Mouse (Mus musculus): Measurements from ENCODE around the gene Pdpn.
"Not testable (repeated sequence)": the region's sequence is repeated elsewhere in the genome, so short reads cannot be mapped to it uniquely, and the experiment has no call there.

Pdpn gene

DNA sequence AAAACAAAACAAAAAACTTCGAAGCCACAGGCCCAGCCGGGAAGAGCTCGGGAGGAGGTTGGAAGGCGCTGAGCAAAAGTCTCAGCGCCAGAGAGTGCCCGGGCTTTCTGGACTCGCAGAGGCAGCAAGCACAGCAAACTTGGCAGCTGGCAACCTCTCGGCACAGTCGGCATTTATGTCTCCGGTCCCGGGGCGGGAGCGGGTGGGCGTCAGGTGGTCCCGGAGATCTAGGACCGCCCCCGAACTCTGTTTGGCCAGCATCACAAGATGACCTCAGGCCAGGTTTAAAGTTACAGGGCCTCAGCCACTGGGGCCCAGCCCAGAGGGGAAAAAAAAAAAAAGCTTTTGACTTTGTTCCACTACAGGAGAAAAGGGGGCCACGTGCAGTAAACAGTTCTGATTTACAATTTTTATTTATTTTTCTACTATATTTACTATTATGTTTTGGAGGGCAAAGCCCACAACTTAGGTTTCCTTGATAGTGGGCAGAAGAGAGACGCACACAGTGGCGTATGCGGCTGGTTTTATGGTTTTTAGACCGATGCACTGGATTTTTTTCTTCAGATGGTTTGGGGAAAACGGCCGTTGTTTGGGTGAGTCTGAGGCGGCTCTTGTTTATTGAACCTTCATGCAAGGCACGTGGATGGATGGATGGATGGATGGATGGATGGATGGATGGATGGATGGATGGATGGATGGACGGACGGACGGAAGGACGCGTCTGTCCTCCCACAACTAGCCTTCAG, at the start of gene Pdpn:
Gene Pdpn, minus strand, starts transcription at position 240 of the 746 bp plus-strand sequence.
- in situ Hi-C loops (cut with MboI; ENCODE audit: low sequenced_read_pairs): no loop called here

DNA sequence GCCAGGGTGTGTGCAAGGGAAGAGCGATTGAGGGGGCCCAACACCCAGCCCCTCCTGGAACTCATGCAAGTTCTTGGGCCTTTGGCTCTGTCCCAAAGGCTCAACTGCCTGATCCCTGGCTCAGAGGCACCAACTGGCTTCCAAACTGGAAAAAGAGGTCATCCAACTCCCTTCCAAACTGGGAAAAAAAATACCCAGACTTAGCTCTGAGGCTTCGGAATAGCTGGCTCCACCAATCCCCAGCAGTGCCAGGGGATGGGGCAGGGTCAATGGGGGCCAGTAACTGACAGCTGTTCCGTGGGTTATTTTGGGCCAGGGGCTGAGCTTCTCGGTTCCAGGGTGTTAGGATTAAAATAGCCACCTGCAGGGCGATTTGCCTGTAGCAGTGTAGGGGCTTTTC, 49.3 kb upstream of the Pdpn start:
- in situ Hi-C loops (cut with MboI; ENCODE audit: low sequenced_read_pairs): no loop called here

DNA sequence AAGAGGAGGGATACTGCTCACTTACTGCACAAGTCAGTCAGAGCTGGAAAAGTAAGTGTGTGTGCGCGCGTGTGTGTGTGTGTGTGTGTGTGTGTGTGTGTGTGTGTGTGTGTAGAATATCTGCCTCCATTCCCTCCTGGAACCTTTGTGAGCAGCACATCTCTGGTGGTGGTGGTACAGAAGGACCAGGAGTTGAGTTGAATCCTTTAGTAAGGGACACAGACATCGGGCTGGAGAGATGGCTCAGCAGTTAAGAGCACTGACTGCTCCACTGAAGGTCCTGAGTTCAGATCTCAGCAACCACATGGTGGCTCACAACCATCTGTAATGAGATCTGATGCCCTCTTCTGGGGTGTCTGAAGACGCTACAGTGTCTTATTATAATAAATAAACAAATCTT, 46.1 kb upstream of the Pdpn start:
- in situ Hi-C loops (cut with MboI; ENCODE audit: low sequenced_read_pairs): not testable (repeated sequence)

DNA sequence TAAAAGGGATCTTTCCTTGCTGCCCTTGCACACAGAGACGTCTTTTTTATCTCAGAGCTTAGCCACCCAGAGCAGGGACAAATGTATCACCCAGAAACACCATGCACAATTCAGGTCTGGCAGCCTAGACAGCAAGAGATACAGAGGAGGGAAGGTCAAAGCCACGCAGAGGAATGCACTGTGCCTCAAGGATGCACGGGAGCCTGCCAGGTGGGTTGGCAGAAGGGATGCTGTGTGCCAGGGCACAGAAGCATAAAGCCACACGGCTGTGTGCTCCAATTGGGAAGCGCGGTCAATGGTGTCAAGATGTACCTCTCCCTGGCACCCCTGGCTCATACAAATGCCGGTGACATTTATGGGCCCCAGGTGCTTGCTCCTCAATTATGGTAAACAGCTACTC, 42.1 kb upstream of the Pdpn start:
- in situ Hi-C loops (cut with MboI; ENCODE audit: low sequenced_read_pairs): no loop called here

DNA sequence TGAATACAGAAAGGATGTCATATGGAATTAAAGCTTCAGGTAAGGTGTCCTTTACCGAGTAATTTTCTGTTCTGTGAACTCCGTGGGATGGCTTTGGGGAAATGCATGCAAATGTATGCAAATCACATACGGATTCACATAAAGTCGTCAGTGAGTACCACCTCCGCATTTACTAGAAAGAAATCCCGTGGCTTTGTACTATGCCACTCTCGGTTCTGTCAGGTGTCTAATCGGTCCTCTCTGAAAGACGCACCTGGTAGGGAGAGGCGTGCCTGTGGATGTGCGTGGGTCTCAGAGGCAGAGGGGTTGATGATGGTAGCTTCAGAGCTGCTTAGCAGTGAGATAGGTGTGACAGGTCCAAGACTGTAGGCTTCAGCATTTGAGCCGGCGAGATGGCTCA, 40.4 kb upstream of the Pdpn start:
- in situ Hi-C loops (cut with MboI; ENCODE audit: low sequenced_read_pairs): no loop called here

DNA sequence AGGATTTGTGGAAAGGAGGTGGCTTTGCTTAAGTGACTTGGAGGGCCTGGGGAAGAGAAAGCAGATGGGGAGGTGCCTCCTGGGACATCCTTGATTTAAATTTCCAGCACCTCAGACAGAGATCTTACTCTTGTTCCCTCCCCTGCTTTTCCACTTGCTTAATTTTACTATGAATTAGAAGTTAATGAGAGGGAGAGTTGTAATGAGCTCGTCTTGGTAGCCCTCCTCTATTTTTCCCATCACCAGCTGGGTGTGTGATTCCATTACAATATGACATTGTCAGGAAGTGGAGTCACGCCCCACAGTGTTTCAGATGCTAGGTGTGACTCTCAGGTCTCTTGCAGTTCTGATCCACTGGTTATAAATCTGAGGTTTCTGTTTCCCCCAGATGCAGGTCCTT, 36.7 kb upstream of the Pdpn start:
- in situ Hi-C loops (cut with MboI; ENCODE audit: low sequenced_read_pairs): no loop called here

DNA sequence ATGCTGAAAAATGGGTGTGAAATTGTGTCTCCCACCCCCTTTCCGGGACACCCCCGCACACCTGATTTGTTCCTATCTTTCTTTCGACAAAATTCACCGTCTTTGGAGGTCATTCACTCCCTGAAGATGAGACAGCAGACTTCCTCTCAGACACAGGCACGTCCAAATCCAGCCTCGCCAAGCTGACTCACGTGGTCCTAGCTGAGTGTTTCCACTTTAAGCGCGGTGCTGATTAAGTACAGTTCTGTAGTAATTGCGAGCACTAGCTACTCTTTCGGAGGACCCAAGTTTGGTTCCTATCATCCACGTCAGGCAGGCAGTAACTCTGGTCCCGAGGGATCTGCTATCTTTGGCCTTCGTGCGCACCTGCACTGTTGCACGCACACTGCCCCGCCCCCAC, 35.6 kb upstream of the Pdpn start:
- in situ Hi-C loops (cut with MboI; ENCODE audit: low sequenced_read_pairs): no loop called here

DNA sequence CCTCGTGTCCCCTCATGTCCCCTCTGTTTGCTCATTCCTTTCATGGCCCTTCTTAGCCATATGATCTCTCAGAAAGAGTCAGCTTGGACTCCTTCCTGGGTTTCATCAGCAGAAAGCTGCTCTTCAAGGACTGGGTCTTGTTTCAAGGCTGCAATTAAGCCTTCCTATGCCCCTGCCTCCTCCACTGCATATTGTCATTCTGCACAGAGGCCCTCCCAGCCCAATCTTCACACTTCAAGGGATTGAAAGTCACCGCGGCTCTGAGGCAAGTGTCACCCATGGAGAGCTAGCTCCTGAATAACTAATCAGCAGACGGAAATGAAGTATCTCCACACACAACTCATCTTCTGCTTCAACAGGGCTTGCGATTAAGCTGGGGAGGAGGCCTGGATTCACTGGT, 34.8 kb upstream of the Pdpn start:
- in situ Hi-C loops (cut with MboI; ENCODE audit: low sequenced_read_pairs): no loop called here

DNA sequence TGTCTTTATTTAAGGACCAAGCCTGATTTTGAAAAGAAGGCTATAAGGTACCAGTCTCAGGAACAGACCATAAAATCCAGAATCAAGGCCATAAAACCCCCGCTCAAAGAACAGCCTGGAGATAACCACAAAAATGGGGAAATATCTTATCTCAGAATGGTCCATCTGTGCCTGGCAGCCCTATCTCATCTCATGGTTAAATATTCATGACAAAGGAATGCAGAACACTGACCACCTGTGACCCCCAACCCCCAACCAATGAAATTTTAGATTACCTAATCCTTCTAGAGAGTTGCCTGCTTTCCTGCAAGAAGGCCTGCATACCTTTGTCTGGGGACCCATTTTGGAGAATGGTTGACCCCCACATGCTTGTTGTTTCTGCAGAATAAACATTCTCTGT, 32.4 kb upstream of the Pdpn start:
- in situ Hi-C loops (cut with MboI; ENCODE audit: low sequenced_read_pairs): no loop called here

DNA sequence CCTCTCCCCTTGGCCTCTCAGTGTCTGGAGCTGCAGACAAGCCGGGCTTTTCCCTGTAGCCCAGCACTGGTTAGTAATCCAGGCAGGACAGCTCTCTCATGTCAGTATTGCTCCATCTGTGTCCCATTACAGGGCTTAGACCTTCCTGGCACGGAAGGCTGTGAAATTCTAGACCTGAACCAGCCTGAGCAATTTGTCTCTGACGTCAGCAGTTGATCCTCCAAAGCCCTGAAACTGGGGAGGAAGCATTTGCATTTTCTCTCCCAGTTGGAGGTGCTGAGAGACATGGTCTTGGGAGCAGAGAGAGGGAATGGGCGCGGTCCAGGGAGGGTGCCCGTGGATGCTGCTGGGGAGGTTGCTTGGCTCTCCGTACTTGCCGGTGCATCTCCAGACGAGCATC, 31.2 kb upstream of the Pdpn start:
- in situ Hi-C loops (cut with MboI; ENCODE audit: low sequenced_read_pairs): no loop called here

DNA sequence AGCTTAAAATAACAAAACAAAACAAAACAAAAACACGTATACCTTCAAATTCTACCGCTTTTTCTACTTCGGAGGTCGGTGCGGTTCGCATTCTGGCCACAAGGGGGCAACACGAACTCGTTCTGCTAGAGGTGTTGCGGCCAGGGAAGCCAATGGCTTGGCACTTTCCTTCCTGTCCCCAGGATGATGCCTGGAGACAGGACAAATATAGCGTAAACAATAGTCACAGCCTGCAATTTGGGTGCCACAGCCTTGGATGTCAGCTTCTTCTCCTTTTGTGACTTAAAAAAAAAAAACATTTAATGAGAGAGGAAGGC, 26.2 kb upstream of the Pdpn start:
- in situ Hi-C loops (cut with MboI; ENCODE audit: low sequenced_read_pairs): no loop called here

DNA sequence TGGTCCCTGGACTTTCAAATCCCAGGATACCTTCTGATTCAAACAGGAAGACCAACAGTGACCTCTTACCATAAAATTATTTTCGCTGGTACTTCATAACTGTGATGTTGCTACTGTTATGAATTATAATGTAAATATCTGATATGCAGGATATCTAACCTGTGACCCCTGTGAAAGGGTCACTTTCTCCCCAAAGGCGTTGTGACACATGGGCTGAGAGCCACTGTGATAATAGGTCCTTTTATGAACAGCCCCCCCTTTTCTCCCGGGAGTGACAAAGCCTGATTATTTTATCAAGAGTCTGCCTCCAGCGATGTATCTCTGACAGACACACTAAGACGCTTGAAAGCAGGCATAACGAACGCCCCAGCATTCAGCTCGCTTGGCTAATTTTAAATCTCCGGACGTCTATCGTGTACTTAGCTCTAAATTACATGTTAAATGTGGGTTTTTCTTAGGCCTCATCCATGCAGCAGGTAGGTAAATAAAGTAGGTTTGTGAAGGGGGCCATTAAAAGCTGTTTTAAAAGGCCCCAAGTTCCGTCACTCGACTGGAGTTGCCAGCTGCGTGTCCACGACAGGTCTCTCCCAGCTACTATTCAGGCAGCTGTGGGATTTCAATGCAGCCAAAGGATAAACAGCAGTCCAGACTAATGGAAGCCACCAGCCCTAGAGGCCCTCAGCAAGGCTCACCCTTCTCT, 25.7 kb upstream of the Pdpn start:
- in situ Hi-C loops (cut with MboI; ENCODE audit: low sequenced_read_pairs): no loop called here

DNA sequence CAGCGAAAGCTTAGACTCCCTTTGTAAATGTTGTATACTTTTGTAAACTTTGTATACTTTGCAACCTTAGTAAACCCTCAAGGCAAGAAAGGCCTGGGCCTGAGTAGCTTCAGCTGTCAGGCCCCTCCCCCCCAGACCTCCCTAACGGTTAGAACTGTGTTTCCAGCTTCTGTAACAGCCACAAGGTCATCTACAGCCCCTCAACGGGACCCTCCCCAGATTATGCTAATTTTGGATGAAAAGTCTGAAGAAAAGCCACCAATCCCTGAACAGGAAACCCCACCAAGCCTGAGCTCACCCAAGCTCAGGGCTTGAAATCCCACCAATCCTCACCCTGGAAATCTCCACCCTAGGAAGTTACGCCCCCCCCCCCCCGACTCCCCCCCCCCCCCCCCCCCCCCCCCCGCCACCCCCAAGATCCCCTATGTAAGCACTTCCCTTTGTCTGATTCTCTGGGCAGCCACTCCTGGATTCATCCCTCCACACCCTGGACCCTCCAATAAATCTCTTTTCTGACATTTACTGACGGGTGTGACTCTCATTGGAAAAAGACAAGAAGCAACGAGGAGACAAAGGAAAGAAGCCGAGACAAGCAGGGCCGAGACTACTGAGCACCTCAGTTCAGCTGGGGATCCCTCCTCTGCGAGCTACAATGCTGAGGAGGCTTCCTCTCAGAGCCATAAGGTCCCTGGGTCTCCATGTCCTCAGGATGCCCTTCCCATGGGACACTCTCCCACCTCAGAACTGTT, 25.0 kb upstream of the Pdpn start:
- in situ Hi-C loops (cut with MboI; ENCODE audit: low sequenced_read_pairs): no loop called here

DNA sequence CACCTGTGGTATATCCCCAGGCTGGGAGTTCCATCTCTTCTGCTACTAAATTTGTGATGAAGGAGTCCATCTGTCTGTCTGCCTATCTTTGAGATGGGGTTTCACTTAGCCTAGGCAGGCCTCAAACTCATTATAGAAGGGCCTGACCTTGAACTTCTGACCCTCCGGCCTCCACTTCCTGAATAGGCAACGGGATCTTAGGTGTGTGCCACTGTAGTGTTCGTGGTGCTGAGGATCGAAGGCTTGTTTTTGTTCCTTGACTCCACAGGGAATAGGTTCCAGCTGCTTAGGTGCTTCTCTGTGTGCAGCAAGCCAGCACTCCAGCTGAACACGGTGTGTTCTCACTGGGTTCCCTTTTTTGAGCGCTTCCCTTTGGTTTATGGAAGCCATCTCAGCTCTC, 13.9 kb upstream of the Pdpn start:
- in situ Hi-C loops (cut with MboI; ENCODE audit: low sequenced_read_pairs): no loop called here

DNA sequence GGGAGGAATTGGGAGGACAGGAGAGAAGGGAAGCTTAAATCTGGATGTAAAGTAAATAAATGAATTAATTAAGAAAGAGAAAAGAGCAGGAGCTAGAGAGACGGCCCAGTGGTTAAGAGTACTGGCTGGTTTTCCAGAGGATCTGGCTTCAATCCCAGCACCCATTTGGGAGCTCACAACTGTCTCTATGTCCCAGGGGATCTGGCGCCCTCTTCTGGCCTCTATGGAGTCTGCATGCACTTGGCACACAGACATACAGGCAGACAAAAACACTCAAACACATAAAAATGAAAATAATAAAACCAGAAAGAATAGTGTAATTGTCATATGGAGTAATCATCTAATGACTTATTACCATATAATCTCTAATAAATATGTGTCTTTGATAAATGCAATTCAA, 12.0 kb upstream of the Pdpn start:
- in situ Hi-C loops (cut with MboI; ENCODE audit: low sequenced_read_pairs): no loop called here

DNA sequence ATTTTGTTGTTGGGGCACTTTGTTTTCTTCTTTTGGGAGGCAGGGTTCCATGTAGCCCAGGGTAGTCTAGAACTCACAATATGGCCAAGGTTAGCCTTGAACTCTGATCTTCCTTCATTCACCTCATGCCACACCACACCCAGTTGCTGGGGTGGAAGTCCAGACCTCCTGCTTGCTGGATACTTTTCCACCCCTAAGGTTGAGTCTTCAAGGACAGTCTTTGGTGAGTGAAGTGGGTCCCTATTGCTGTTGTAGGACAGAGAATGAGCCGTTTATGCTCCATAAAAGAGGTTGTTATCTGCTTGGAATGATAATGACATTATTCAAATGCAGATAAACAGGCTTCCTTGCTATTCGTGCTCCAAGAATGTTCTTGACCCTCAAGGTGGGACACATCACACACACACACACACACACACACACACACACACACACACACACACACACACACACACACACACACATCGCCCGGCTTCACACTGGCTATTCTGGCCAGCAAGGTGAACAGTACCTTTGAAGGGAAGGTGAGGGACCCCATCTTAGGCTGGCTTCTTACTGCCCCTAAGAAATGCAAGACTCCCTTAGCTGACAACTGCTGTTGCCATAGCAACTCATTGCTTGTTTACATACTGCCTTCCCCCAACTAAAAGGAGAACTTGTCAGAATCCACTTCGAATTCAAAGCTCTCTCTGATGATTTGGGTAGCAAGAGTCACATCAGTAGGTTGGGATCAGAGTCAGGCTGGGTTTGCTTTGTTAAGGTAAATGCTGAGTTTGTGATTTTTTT, 6.8 kb upstream of the Pdpn start:
- in situ Hi-C loops (cut with MboI; ENCODE audit: low sequenced_read_pairs): no loop called here

DNA sequence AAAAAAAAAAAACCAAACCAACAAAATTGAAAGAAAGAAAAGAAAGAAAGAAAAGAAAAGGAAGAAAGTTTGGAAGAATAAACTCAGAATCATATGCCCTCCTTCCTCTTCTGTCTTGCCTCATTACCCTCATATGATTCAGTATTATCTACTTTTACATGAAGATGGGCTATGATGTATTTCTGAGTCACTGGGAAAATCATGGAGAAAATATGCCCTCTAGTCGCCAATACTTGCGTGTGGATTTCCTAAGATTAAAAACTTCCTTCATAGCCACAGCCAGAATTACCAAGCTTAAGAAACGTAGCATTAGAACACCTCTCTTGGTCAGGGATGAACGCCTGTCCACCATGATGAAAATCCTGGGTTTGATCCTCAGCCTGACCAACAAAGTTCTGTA, 5.7 kb upstream of the Pdpn start:
- in situ Hi-C loops (cut with MboI; ENCODE audit: low sequenced_read_pairs): no loop called here

DNA sequence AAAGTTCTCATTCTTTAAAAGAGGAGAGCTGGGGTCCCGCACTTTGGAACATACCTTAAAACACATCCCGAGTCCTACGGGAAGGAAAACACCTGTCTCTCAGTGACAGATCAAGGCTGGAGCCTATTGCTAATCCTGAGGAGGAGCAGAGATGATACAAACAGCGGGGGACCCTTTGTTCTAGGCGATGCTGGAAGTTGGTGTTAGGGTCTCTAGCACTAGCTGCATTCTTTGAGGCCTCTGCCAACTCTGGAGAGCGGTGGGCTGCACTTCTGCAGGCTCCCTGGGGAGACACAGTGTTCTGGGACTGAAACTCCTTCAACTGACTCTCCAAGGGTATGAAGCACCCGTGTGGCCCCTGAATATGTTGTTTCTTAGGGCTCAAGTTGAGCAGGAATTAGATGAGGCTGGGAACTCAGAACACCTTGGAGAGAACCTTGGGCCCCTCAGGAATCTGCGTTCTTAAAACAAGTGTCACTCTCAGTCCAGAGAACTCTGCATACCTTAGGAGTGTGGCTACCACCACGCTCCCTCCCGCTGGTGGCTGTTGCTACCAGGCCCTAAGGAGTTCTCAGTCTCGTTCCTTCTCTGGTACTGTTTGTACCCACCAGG, 3.0 kb upstream of the Pdpn start:
- in situ Hi-C loops (cut with MboI; ENCODE audit: low sequenced_read_pairs): no loop called here

DNA sequence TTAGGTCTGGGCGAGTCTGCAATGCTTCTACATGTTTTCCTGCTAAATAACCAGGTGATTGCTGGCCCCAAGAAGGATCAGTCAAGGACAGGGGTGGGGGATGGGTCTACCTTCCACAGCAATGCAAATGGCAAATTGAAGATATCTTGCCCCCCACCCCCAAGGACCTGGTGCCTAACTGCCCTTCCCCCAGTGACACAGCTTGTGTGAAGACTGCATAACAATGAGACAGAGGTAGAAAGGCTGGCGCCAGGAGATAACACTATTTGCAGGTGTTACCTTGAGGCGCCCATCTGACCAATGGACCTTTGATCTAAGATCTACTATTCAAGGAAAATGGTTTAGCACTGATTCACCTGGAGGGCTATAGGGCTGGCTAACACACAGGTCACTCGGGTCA, 2.5 kb upstream of the Pdpn start:
- in situ Hi-C loops (cut with MboI; ENCODE audit: low sequenced_read_pairs): no loop called here

DNA sequence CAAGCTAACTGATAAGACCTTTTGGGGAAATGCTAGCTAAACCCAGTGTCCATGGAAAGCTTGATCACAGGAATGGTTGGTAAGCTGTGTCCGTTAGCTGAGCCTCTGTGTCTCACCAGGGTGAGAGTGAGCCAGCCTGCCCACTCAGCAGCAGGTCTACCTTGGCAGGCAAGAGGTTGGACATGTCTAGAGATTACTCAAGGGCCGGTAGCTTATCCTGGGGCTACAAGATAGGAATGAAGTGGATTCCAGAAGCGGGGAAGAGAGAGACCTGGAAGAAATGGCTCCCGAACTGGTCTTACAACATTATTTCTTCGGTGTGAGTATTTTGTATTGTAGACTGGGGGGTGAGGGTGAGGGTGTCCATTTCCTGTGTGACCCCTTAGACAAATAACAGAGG, 1.7 kb upstream of the Pdpn start:
- in situ Hi-C loops (cut with MboI; ENCODE audit: low sequenced_read_pairs): no loop called here

DNA sequence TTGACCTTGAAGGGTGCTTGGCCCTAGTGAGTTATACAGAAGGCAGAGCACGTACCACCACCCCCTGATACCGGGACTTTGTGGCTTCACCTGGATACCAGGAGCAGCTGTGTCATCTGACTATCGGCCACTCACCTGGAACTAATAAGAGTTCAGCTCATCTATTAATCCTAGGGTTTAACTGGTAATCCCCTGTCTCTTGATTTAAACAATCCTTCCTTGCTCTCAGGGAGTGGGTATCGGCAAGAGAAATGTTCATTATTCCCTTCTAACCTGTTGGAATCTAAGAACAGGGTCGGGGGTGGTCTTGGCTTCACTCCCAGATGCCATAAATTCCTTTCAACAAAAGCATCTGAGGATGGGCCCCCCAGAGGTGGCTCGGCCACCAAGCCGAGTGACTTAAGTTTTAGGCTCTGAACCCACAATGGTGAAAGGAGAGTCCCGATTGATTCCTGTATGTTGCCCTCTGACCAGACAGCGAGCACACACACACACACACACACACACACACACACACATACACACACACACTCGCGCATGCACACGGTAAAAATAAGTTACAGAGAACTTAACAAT, 837 bp upstream of the Pdpn start:
- in situ Hi-C loops (cut with MboI; ENCODE audit: low sequenced_read_pairs): no loop called here
